Mouse (Mus musculus) stomach, postnatal 0 days (tissue): ENCODE results near the gene Astn2.

Experiments used
- CTCF ChIP-seq: IDR thresholded peaks from 2 replicates; pipeline ENCODE4 v1.5.1; 2016; ENCODE audit warnings: antibody characterized with exemption, low read depth, mild to moderate bottlenecking, moderate library complexity
- EP300 ChIP-seq: optimal IDR thresholded peaks from 2 replicates; pipeline ENCODE3; 2016; ENCODE audit warnings: antibody characterized with exemption

DNA sequence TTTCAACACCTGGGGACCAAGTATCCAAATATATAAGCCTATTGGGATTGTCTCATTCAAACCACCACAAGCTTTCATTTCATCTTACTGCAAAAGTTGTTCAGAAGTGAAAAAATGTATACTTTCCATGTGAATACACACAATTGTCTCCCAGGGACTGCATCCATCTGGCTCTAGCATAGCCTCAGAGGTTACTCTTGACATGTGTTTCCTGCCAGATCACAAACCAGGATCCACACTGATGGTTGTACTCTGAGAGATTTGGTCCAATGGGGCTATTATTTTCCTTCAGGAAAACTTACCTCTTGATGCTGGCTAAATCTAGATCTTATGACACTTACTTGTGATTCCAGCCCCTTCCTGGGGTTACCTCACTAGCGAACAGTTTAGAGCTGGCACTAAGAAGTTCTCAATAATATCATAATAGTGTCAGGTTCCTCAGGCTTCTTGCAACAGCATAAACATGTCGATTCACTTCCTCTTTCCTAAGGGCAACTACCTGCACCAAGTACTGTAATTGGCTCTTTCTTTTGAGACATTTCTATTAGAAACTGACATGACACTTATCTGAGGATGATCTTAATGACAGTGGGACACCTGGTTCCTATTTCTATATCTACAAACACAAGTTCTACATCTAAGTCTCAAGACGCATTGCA lies 361.3 kb downstream of the Astn2 start:
- TF ChIP-seq CTCF (no peak), EP300 (no peak)
